In the genomic region with DNA sequence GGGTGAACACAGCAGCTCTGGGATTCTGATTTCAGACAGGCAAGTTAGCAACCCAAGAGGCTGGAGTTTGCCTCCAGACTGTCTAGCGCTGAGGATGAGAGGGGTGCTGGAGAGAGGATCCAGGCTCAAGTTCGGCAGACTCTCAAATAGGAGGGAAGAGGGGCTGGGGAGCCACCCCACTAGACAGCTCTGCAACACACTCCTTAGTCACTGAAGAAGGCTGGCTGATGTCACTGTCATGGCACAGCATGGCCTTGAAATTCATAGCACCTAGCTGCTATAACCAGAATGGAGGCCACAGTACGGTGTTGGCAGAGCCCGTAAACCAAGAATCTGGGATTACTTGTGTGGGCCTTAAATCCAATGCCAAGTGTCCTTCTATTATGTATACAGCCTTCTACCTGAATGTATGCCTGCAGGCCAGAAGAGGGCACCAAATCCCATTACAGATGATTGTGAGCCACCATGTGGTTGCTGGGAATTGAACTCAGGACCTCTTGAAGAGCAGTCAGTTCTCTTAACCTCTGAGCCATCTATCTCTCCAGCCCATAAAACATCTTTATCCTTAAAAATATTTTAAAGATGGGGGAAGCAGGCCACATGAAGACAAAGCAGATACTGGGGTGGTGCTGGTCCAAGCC, we compare ENCODE assay signal across 18 mouse cellular contexts. TPM values are rescaled to one million over a fixed set of nuclear protein-coding genes. Genes with fewer than 3 reads are reported as not detected.
DNase-seq lines count a peak whose midpoint lies in the region; ATAC-seq and TF ChIP-seq lines count a peak whose summit lies in the region.
"Had no signal": no experiment of that assay in that cellular context is flagged by ENCODE, and none has a peak within 500 bp of the region (broad histone marks: within the 10 kb centered on the region; RNA-seq: fewer than 3 reads in every experiment).

No protein-coding gene starts in this region.

- 89% methylated on average over 4 of the region's 4 CpGs for WGBS in hindbrain, postnatal 0 days
- WGBS in hindbrain, embryonic 11.5 days, result 84% methylated on average over 4 of the region's 4 CpGs

- no peaks in the 10 kb centered on the region for H3K27me3 ChIP-seq in hindbrain, postnatal 0 days (ENCODE audit: insufficient read depth, low read length)
- no peaks in the 10 kb centered on the region for H3K27me3 ChIP-seq in hindbrain, embryonic 11.5 days (ENCODE audit: control insufficient read depth, insufficient read depth, low read length)
- H3K27me3 ChIP-seq: hindbrain, embryonic 12.5 days had no signal

- ATAC-seq in hindbrain, postnatal 0 days, result no peak
- no peak for ATAC-seq in hindbrain, embryonic 11.5 days (ENCODE audit: low FRiP score)

- H3K9ac ChIP-seq in hindbrain, postnatal 0 days (replicated peaks; ENCODE audit: low read length), result no peak overlapping the region
- no peak overlapping the region for H3K9ac ChIP-seq in hindbrain, embryonic 11.5 days (ENCODE audit: low read depth, low read length)
- H3K9ac ChIP-seq: forebrain, embryonic 12.5 days; hindbrain, embryonic 12.5 days; lung, embryonic 14.5 days had no signal

- H3K4me3 ChIP-seq in hindbrain, postnatal 0 days (ENCODE audit: low read length), result no peak overlapping the region
- no peak overlapping the region for H3K4me3 ChIP-seq in hindbrain, embryonic 11.5 days (ENCODE audit: low read depth, low read length)
- H3K4me3 ChIP-seq: forebrain, embryonic 12.5 days; hindbrain, embryonic 12.5 days had no signal

- H3K4me1 ChIP-seq in hindbrain, postnatal 0 days (ENCODE audit: insufficient read depth, low read length), result no peaks in the 10 kb centered on the region
- 0 out of 2 replicates have a peak, but pooled peaks cover 2% of the 10 kb centered on the region for H3K4me1 ChIP-seq in hindbrain, embryonic 11.5 days (replicated peaks; ENCODE audit: control insufficient read depth, insufficient read depth, low read length)
- H3K4me1 ChIP-seq: hindbrain, embryonic 12.5 days had no signal

- no peak overlapping the region for H3K27ac ChIP-seq in hindbrain, postnatal 0 days
- H3K27ac ChIP-seq in hindbrain, embryonic 11.5 days (ENCODE audit: low read depth, low read length), result no peak overlapping the region
- H3K27ac ChIP-seq: forebrain, embryonic 12.5 days; hindbrain, embryonic 12.5 days had no signal

- no peak overlapping the region for H3K4me2 ChIP-seq in hindbrain, postnatal 0 days (ENCODE audit: low read depth, low read length)
- H3K4me2 ChIP-seq in hindbrain, embryonic 11.5 days (replicated peaks; ENCODE audit: low read depth, low read length), result no peak overlapping the region
- H3K4me2 ChIP-seq: forebrain, embryonic 12.5 days; hindbrain, embryonic 12.5 days; lung, embryonic 14.5 days had no signal

- H3K9me3 ChIP-seq in hindbrain, postnatal 0 days (ENCODE audit: low read length), result no peaks in the 10 kb centered on the region
- H3K9me3 ChIP-seq in hindbrain, embryonic 11.5 days (ENCODE audit: control insufficient read depth, low read length), result no peaks in the 10 kb centered on the region
- H3K9me3 ChIP-seq: forebrain, embryonic 12.5 days; hindbrain, embryonic 12.5 days; megakaryocyte, embryonic 14.5 days had no signal

- DNase-seq in hindbrain, postnatal 0 days (ENCODE audit: low spot score), result no peak
- no peak for DNase-seq in hindbrain, embryonic 11.5 days (ENCODE audit: low spot score)
- peak; percentile 2 for DNase-seq in right cerebral cortex, postnatal 14 days
- DNase-seq in right cerebral cortex, adult 2 months (ENCODE audit: low spot score in 2 of 2), result no peak
- DNase-seq in ZHBTc4 (ENCODE audit: low read depth, low spot score), result peak; percentile 46
- no peak for DNase-seq in adrenal gland, postnatal 10 days
- no peak for DNase-seq in retina, postnatal 1 day
- DNase-seq in urinary bladder, postnatal 10 days (ENCODE audit: low spot score), result no peak
- DNase-seq: kidney, adult 11 months had no signal

- peaks cover 17% of the 10 kb centered on the region; the same call in 1 of the 2 replicates for H3K36me3 ChIP-seq in hindbrain, postnatal 0 days (ENCODE audit: insufficient read depth, low read length)
- H3K36me3 ChIP-seq in hindbrain, embryonic 11.5 days (ENCODE audit: control insufficient read depth, insufficient read depth, low read length), result no peaks in the 10 kb centered on the region

- TF ChIP-seq CTCF in hindbrain, postnatal 0 days (IDR thresholded peaks at IDR 0.05; ENCODE audit: low read depth), result peak; percentile 39

RNA-seq across cellular contexts. Expression of a gene that starts 0.9 kb away (rescaled TPM):
- 0.50 and 0.84 TPM in 2 replicates for total RNA-seq in hindbrain, postnatal 0 days (2014; rRNA removed)
- polyA plus RNA-seq in hindbrain, postnatal 0 days (2015; fragmentation: Nextera tagmentation; extraction: Ambion mirVana), result 0.35 and 0.50 TPM in 2 replicates
- polyA plus RNA-seq in hindbrain, embryonic 11.5 days (2014; fragmentation: Nextera tagmentation; extraction: Ambion mirVana), result 0.06 and 0.20 TPM in 2 replicates
- total RNA-seq in adrenal gland, postnatal 10 days (2021), result under 1 TPM; 0.39 to 0.88 TPM
- polyA plus RNA-seq: limb, embryonic 11.5 days; lung, embryonic 14.5 days had no signal

RNA-seq across cellular contexts. Expression of a gene that starts 28.9 kb away (rescaled TPM):
- total RNA-seq in hindbrain, postnatal 0 days (2014; rRNA removed), result 0.37 TPM in 1 of 2 replicates, not detected in the other
- polyA plus RNA-seq in hindbrain, postnatal 0 days (2015; fragmentation: Nextera tagmentation; extraction: Ambion mirVana), result 0.41 and 1.2 TPM in 2 replicates
- not detected in 2 replicates for polyA plus RNA-seq in hindbrain, embryonic 11.5 days (2014; fragmentation: Nextera tagmentation; extraction: Ambion mirVana)
- under 1 TPM; 0.30 to 0.42 TPM for total RNA-seq in adrenal gland, postnatal 10 days (2021)
- total RNA-seq: layer of hippocampus, postnatal 14 days had no signal
- polyA plus RNA-seq: forebrain, embryonic 12.5 days; hindbrain, embryonic 12.5 days; limb, embryonic 11.5 days; lung, embryonic 14.5 days; testis, adult 2 months had no signal

RNA-seq across cellular contexts. Expression of a gene that starts 59.0 kb away (rescaled TPM):
- 0.07 TPM in 1 of 2 replicates, not detected in the other for total RNA-seq in hindbrain, postnatal 0 days (2014; rRNA removed)
- polyA plus RNA-seq in hindbrain, postnatal 0 days (2015; fragmentation: Nextera tagmentation; extraction: Ambion mirVana), result not detected in 2 replicates
- polyA plus RNA-seq in hindbrain, embryonic 11.5 days (2014; fragmentation: Nextera tagmentation; extraction: Ambion mirVana), result not detected in 2 replicates
- total RNA-seq in adrenal gland, postnatal 10 days (2021), result under 1 TPM; 0.18 to 0.48 TPM
- total RNA-seq: adrenal gland, postnatal 14 days; layer of hippocampus, postnatal 14 days had no signal
- polyA plus RNA-seq: forebrain, embryonic 12.5 days; hindbrain, embryonic 12.5 days; limb, embryonic 11.5 days; lung, embryonic 14.5 days; neural tube, embryonic 14.5 days; testis, adult 2 months had no signal

Comparison
In these comparisons a context has a peak if more than half of its experiments do, and no peak if none do; other contexts are left out.
1. DNase-seq: peak in right cerebral cortex, postnatal 14 days (single experiment) and ZHBTc4 (single experiment); none in hindbrain, postnatal 0 days (single experiment), hindbrain, embryonic 11.5 days (single experiment), right cerebral cortex, adult 2 months (0 of 2), adrenal gland, postnatal 10 days (single experiment), retina, postnatal 1 day (single experiment) and urinary bladder, postnatal 10 days (single experiment).